Mouse (Mus musculus): ENCODE data around the gene Polh.

Gene Polh

GRCm38 (mm10) chr17:46202421-46203071, at the start of gene Polh, which contains the start of gene Xpo5:
TSS of gene Polh (minus strand) at chr17:46202645.
TSS of gene Xpo5 (plus strand) at chr17:46202782.
- peak; percentile 87 for DNase-seq (ENCODE audit: low read depth)

- DNase-seq (ENCODE audit: low read depth) = no peak
Measured at GRCm38 (mm10) chr17:46251174-46251573, 48.7 kb upstream of the Polh start.

GRCm38 (mm10) chr17:46248189-46248522, 45.7 kb upstream of the Polh start:
- DNase-seq (ENCODE audit: low read depth) = no peak

GRCm38 (mm10) chr17:46247512-46248188, 45.2 kb upstream of the Polh start, which contains the start of the genes Polr1c and Yipf3:
TSS of gene Polr1c (minus strand) at chr17:46248054.
TSS of gene Yipf3 (plus strand) at chr17:46248080.
- DNase-seq (ENCODE audit: low read depth) = peak; percentile 87

- DNase-seq (ENCODE audit: low read depth) = no peak
Measured at GRCm38 (mm10) chr17:46244579-46244978, 42.1 kb upstream of the Polh start.

- DNase-seq (ENCODE audit: low read depth) = no peak
Measured at GRCm38 (mm10) chr17:46243624-46244023, 41.2 kb upstream of the Polh start.

- DNase-seq (ENCODE audit: low read depth) = no peak
Measured at GRCm38 (mm10) chr17:46242993-46243392, 40.5 kb upstream of the Polh start.

- DNase-seq (ENCODE audit: low read depth) = no peak
Measured at GRCm38 (mm10) chr17:46242274-46242673, 39.8 kb upstream of the Polh start.

GRCm38 (mm10) chr17:46241471-46241870, 39.0 kb upstream of the Polh start:
- no peak for DNase-seq (ENCODE audit: low read depth)

GRCm38 (mm10) chr17:46239516-46240114, 37.2 kb upstream of the Polh start:
- DNase-seq (ENCODE audit: low read depth) = no peak

- no peak for DNase-seq (ENCODE audit: low read depth)
Measured at GRCm38 (mm10) chr17:46237480-46237879, 35.0 kb upstream of the Polh start.

GRCm38 (mm10) chr17:46237079-46237478, 34.6 kb upstream of the Polh start:
- no peak for DNase-seq (ENCODE audit: low read depth)

GRCm38 (mm10) chr17:46236067-46236466, 33.6 kb upstream of the Polh start:
- no peak for DNase-seq (ENCODE audit: low read depth)

GRCm38 (mm10) chr17:46227576-46227975, 25.1 kb upstream of the Polh start:
- no peak for DNase-seq (ENCODE audit: low read depth)

GRCm38 (mm10) chr17:46221601-46222000, 19.2 kb upstream of the Polh start:
- no peak for DNase-seq (ENCODE audit: low read depth)

GRCm38 (mm10) chr17:46210550-46210949, 8.1 kb upstream of the Polh start:
- DNase-seq (ENCODE audit: low read depth) = no peak

GRCm38 (mm10) chr17:46206676-46207075, 4.2 kb upstream of the Polh start:
- no peak for DNase-seq (ENCODE audit: low read depth)

- no peak for DNase-seq (ENCODE audit: low read depth)
Measured at GRCm38 (mm10) chr17:46203078-46203477, 633 bp upstream of the Polh start.

- no peak for DNase-seq (ENCODE audit: low read depth)
Measured at GRCm38 (mm10) chr17:46201151-46201550, 1.3 kb downstream of the Polh start.

- DNase-seq (ENCODE audit: low read depth) = no peak
Measured at GRCm38 (mm10) chr17:46188829-46189228, 13.6 kb downstream of the Polh start.

GRCm38 (mm10) chr17:46182273-46182672, 20.2 kb downstream of the Polh start:
- no peak for DNase-seq (ENCODE audit: low read depth)

GRCm38 (mm10) chr17:46170538-46170937, 31.9 kb downstream of the Polh start:
- no peak for DNase-seq (ENCODE audit: low read depth)

- DNase-seq (ENCODE audit: low read depth) = no peak
Measured at GRCm38 (mm10) chr17:46168768-46169167, 33.7 kb downstream of the Polh start.

Measured in fibroblast of lung, adult 2 months (primary cell).